Mouse (Mus musculus) right cerebral cortex, postnatal 10 days (tissue): ENCODE measurements around the gene Kbtbd12.
A peak's percentile ranks its signal among the peaks of the same experiment; 100 is the strongest.

Experiments
- DNase-seq, 2 experiments: peaks; one replicate each; pipeline ENCODE4 v3.0.0; 2021; ENCODE audit warnings: low spot score in 2 of 2

Gene Kbtbd12

DNA sequence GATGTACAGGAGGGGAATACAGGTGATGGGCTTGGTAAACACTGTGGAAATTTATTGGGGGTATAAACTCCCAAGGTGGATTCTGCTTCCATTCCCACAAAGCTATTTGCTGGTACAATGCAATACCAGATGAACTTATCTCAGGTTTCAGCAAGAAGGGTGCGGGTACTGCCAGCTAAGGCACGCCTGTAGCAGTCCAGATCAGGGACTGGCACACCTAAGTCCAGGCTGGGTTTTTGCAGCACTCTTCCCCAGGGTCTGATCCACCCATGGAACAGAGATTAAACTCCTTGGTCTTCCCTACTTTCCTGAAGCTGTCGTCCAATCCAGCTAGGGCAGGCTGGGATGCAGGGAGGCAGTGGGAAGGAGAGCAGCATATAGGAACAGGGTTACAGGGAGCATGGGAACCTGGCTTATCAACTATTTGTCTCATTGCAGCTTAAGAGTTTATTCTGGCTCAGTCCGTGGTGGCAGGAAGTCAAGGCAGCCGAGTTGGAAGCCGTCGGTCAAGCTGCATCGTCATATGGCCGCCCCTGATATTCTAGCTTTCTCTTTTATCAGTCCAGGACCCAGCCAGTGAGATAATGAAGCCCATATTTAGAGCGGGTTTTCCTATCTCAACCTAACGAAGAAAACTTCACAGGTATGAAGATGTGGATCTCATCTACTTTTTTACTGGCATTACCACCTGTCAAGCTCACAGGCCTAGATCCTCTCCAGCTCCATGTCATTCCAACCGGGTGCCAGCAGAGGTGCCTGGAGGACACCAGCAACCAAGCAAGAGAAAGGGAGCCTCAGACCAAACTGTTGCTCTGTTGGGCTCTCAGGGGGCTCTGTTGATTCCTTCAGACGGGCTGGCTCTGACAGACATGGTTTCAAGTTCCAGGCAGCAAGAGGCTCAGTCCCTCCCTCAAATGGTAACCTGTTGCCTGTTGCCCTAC lies 135.4 kb downstream of the Kbtbd12 start:
- no peak for DNase-seq

DNA sequence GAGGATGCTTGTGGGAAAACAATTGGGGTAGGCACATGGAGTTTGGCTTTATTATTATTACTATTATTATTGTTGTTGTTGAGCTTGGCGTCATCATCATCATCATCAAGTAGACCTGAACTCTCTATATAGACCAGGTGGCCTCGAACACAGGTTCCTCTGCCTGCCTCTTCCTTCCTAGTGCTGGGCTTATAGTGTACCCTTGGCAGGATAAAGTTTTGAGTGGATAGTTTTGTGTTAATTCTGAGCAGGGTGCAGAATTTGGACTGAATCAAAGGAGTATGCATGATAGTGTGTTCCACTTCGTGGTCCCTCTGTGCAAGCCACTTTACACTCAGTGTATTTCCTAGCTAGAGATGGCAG lies 137.4 kb downstream of the Kbtbd12 start:
- no peak for DNase-seq

DNA sequence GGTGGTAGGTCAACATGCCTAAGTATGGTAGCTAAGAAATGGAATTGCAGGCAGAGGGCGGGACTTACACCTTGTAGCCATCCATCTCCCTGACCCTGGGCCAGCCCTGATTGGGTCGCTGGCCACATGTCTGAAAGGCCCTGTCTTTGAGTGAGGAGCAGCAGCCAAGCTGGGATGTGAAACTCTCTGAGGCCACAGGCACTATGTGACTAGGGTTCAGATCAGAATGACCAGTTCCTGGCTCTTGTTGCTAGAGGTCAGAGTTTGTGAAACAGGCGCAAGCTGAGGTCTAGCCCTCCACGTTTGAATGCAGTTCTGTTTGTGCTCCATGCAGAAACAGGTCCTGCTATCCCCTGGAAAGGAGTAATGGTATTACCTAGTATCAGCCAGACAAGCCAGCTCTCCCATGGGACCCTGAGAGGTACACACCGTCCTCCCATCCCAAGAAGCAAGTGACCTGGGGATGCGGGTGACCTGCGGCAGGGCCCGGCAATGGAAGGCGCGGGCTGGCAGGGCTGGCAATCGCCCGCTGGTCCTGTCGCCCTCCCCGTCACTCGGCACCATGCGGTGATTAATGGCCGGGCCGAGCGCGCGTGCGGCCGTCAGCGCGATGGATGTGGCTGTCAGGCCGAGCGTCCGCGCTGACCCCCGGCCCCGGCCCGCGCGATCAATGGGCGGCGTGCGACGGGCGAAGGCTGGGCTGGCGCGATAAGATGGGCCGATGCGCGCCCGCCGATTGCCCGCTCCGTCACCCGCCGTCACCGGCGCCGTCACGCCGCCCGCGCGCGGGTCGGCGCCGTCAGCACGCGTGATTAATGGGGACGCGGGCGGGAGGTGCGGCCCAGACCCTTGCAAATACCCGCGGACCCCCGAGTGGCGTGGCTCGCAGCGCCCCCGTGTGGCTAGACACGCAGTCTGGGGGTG lies 138.0 kb downstream of the Kbtbd12 start:
- DNase-seq: peak; percentile 81 to 83
